Mouse (Mus musculus) erythroblast, embryonic 14.5 days (primary cell): ENCODE measurements at regions not wholly inside any gene's neighbourhood (a gene's known extent, or its start where the extent isn't known, plus 50 kb on each side); places are given as distances from the start of the nearest gene placed in this dataset.

ENCODE experiments used
- H3K27me3 ChIP-seq: 2 replicates; pipeline ENCODE4 v1.6.1; 2012; ENCODE audit warnings: inconsistent platforms; ENCODE audit not compliant: control insufficient read depth
- H3K36me3 ChIP-seq: 2 replicates; pipeline ENCODE4 v1.6.1; 2012; ENCODE audit warnings: mild to moderate bottlenecking, inconsistent platforms; ENCODE audit not compliant: control insufficient read depth
- H3K4me1 ChIP-seq: 2 replicates; pipeline ENCODE4 v1.6.1; 2012; ENCODE audit warnings: inconsistent platforms; ENCODE audit not compliant: control insufficient read depth
- H3K4me3 ChIP-seq: replicated peaks from 2 replicates; pipeline ENCODE3; 2012; ENCODE audit warnings: moderate library complexity, mild to moderate bottlenecking, inconsistent platforms
- H3K9me3 ChIP-seq: 2 replicates; pipeline ENCODE4 v1.6.1; 2012; ENCODE audit warnings: low read length, inconsistent platforms, mixed read lengths; ENCODE audit not compliant: control insufficient read depth
- GATA1 ChIP-seq: IDR thresholded peaks from 2 replicates; pipeline ENCODE4 v1.6.1; 2012; ENCODE audit warnings: low read length, inconsistent platforms, mixed read lengths
- TAL1 ChIP-seq: IDR thresholded peaks from 3 replicates; pipeline ENCODE4 v1.6.1; 2012; ENCODE audit warnings: low read length, inconsistent platforms, mixed read lengths

DNA sequence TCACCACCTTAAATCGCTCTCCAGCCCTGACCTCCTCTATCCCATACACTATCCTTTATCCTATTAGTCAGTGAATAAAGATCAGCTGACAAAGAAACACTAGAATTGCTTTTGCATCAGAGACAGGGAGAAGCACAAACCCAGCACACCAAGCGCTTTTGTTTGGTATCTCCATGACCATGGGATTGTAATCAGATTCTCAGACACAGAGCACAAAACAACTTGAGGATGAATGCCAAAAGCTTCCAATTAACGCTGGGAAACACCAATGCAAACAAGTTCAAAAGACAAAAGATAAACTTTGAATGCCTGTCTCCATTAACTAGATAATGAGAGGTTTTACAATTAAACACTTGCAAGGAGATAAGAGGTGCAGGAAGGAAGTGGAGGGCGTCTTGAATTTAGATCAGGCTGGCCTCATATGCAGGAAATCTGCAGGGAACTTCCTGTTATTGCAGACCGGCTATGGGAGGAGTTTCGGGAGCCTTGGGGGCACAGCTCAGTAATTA, 179.8 kb downstream of the Samd5 start:
- H3K4me3 ChIP-seq, result no peak overlapping the region
- no peaks in the 10 kb centered on the region for H3K27me3 ChIP-seq
- TF ChIP-seq TAL1, result no peak
- no peak for TF ChIP-seq GATA1
- no peaks in the 10 kb centered on the region for H3K4me1 ChIP-seq
- no peaks in the 10 kb centered on the region for H3K36me3 ChIP-seq
- no peaks in the 10 kb centered on the region for H3K9me3 ChIP-seq

DNA sequence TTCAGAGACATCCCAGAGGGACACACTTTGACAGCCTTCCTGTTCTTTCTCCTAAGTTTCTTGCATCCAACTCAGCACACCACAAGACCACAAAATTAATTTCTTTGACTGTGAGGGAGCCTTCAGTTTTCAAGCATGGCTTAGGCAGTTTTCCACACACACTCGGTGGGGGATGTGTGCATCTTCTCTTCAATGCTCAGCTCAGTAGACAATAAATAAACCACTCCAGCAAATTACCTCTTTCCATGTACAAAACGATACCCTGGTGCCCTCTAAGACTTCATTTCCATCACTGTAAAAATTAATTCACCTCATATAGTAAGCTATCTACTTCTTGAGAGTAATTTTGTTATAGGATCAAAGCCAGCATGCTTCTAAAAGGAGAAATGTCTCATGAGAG, 184.6 kb downstream of the Samd5 start:
- no peak for TF ChIP-seq GATA1
- TF ChIP-seq TAL1, result no peak
- H3K4me1 ChIP-seq, result no peaks in the 10 kb centered on the region
- H3K27me3 ChIP-seq, result no peaks in the 10 kb centered on the region
- H3K9me3 ChIP-seq, result no peaks in the 10 kb centered on the region
- H3K36me3 ChIP-seq, result no peaks in the 10 kb centered on the region
- H3K4me3 ChIP-seq, result no peak overlapping the region

DNA sequence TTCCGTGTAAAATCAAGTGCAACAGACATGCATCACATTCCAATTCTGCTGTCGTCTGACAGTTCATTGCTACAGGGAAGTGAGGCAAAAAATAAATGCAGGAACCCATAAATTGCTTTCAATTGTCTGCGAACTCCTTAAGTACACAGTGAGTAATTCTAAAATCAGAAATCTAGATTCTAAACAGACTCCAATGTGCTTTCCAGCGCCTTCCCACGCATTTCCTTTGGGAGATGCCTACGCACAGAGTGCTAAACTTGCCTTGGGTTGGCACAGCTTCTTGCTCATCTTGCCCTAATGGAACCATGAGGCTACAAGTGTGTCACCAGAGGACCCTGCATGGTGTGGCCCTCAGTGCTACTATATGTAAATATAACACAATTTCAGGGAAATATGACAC, 212.6 kb downstream of the Samd5 start:
- TF ChIP-seq TAL1 (no peak), GATA1 (no peak)
- Histone ChIP-seq H3K4me3 (no peak overlapping the region), H3K36me3 (no peaks in the 10 kb centered on the region)

DNA sequence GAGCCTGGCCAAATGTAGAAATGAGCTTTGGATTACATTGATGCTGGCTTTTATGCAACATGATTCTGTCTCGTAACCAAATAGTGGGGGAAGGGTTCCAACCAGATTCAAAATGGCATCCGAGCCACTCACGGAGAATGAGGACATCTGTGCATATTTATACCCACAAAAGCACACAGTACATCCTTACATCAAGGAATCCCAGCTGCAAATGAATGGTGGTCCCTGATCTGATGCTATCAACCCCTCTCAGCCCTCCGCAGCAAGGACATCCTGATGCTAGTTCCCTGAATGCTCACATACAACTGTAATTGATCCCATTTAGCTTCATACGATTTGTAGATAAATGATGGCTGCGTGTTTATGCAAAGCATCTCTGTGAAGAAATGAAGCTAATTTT, 215.9 kb downstream of the Samd5 start:
- H3K4me3 ChIP-seq, result no peak overlapping the region

More for the DNA sequence above, 212.6 kb downstream of the Samd5 start:
- no peaks in the 10 kb centered on the region for H3K9me3 ChIP-seq
- H3K27me3 ChIP-seq, result no peaks in the 10 kb centered on the region
- no peaks in the 10 kb centered on the region for H3K4me1 ChIP-seq

DNA sequence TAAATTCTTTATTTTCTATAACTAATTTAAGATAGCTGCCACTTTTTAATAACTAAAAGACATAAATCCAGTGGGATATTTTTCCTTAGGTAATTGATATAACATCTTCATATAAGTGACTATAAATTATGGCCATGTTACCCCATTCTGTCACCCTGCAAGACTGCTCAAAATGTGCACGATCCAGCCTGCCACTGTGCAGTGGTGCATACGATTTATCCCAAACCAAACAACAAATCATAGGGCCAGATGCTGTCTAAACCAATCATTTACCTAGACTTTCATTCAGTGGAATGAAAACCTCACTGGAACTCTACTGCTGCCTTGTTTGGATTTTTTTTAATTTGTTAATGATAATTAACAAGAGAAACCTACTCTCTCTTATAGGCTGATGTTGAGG, 216.5 kb downstream of the Samd5 start:
- Histone ChIP-seq H3K36me3 (no peaks in the 10 kb centered on the region), H3K4me3 (no peak overlapping the region), H3K27me3 (no peaks in the 10 kb centered on the region), H3K9me3 (no peaks in the 10 kb centered on the region), H3K4me1 (no peaks in the 10 kb centered on the region)
- TF ChIP-seq TAL1 (no peak), GATA1 (no peak)

More for the DNA sequence above, 215.9 kb downstream of the Samd5 start:
- no peaks in the 10 kb centered on the region for H3K4me1 ChIP-seq
- no peaks in the 10 kb centered on the region for H3K27me3 ChIP-seq
- no peaks in the 10 kb centered on the region for H3K9me3 ChIP-seq
- no peaks in the 10 kb centered on the region for H3K36me3 ChIP-seq
- TF ChIP-seq GATA1 (no peak), TAL1 (no peak)

DNA sequence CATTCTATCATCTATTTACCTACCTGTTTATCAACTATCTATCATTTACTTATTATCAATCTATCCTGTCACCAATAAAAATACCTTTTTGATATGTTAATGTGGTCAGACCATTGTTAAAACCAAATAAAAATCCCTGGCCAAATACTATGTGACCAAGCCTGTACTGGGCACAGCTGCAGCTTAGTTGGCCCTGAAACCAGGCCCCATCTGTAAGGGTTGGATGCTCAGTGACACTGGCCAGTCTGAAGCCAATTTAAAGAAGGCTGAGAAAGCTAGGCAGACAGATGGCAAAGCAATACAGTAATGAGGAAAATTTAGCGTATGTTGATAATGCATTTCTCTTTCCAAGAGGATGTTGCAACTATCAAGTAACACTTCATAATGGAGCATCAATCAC, 217.8 kb downstream of the Samd5 start:
- TF ChIP-seq GATA1 (no peak), TAL1 (no peak)
- Histone ChIP-seq H3K4me3 (no peak overlapping the region), H3K27me3 (no peaks in the 10 kb centered on the region), H3K4me1 (no peaks in the 10 kb centered on the region), H3K36me3 (no peaks in the 10 kb centered on the region), H3K9me3 (no peaks in the 10 kb centered on the region)

DNA sequence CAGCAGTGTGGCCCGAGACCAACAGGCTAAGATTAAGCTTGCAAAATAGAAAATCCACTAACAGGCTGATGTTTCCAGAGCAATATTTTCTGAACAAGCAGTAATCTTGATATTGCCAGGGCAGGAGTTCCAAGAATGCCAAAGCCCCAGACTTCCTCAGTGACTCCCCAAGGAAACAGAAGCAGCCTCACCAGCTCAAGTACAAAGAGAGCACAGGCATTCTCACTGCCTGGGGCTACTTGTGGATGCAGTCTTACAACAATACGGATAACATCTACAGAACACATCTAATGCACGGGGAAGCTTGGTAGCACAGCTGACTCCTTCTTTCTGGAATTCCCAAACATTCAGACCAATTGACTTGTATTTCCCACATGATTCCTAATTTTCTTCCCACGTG, 235.9 kb downstream of the Samd5 start:
- Histone ChIP-seq H3K4me1 (no peaks in the 10 kb centered on the region), H3K4me3 (no peak overlapping the region), H3K9me3 (no peaks in the 10 kb centered on the region)

DNA sequence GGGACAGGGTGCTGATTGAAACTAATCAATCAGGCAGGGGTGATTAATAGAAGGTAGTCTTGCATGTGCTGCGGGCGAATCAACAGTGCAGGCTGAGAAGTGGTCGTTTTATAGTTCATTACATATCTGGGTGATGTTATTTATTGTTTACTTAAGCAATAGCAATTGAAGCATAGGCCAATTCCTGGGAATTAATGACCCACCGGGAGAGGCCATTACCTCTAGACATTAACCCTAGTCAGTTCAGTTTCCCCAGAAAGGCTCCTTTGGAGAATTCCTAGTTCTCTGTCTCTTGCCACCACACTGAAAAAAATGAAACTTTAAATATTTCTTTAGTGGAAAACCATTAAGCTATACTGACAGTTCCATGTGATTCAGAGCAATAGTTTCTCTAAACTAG, 236.6 kb downstream of the Samd5 start:
- H3K9me3 ChIP-seq, result no peaks in the 10 kb centered on the region
- no peaks in the 10 kb centered on the region for H3K27me3 ChIP-seq
- H3K4me3 ChIP-seq, result no peak overlapping the region
- TF ChIP-seq TAL1 (no peak), GATA1 (no peak)
- H3K4me1 ChIP-seq, result no peaks in the 10 kb centered on the region
- H3K36me3 ChIP-seq, result no peaks in the 10 kb centered on the region

More for the DNA sequence above, 235.9 kb downstream of the Samd5 start:
- Histone ChIP-seq H3K27me3 (no peaks in the 10 kb centered on the region), H3K36me3 (no peaks in the 10 kb centered on the region)
- TF ChIP-seq GATA1, result no peak
- TF ChIP-seq TAL1, result no peak

DNA sequence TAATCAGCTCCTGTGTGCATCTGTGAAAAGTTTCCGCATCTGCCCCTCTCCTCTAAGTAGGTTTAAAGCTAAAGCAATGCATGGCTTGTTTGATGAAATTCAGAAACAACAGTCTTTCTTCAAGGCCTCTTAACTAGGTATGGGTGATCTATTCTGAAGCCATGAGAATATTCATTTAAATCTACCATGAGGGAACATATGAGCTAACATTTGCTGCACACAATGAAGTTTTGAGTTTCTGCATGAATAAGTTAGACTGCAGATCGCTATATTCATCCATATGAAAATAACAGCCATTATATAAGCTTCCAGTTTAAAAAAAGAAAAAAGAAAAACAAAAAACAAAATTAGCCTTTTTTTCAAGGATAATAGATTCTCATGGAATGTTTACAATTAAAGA, 245.9 kb downstream of the Samd5 start:
- no peaks in the 10 kb centered on the region for H3K36me3 ChIP-seq
- no peaks in the 10 kb centered on the region for H3K4me1 ChIP-seq
- H3K4me3 ChIP-seq, result no peak overlapping the region
- no peaks in the 10 kb centered on the region for H3K27me3 ChIP-seq
- H3K9me3 ChIP-seq, result no peaks in the 10 kb centered on the region; the same call in 1 of the 2 replicates
- no peak for TF ChIP-seq GATA1
- TF ChIP-seq TAL1, result no peak

DNA sequence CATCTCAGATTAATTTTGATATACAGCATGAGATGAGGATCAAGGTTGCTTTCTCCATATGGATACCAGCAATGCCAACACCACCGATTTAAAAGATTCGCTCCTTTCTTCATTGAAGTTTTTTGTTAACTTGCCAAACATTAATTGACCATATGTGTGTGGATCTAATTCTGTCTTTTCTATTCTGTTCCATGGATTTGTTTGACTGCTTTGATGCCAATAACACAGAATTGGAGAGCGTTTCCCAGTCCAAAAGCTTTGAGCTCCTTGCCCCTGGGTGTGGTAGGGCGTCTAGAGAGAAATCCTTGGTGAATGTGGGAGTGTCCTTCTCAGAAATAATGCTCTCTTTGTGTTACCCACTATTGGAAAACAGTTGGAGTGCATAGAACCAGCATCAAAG, 254.3 kb downstream of the Samd5 start:
- no peak for TF ChIP-seq TAL1
- no peak for TF ChIP-seq GATA1
- H3K4me1 ChIP-seq, result no peaks in the 10 kb centered on the region
- no peaks in the 10 kb centered on the region for H3K36me3 ChIP-seq
- no peaks in the 10 kb centered on the region for H3K27me3 ChIP-seq
- H3K4me3 ChIP-seq, result no peak overlapping the region
- no peaks in the 10 kb centered on the region for H3K9me3 ChIP-seq
